Mouse (Mus musculus): Measurements from ENCODE around the gene St3gal6.

GRCm38 (mm10) chr16:58482296-58482695 is 41.7 kb downstream of the St3gal6 start:
- TF ChIP-seq POLR2A (IDR thresholded peaks at IDR 0.05; ENCODE audit: borderline replicate concordance, extremely low read depth, low read depth, low read length) (no peak), CTCF (IDR thresholded peaks at IDR 0.05; ENCODE audit: insufficient read depth, low read length) (no peak)

Data from lung, adult 2 months (tissue).